Mouse (Mus musculus) lung, embryonic 15.5 days (tissue): Measurements from ENCODE around the gene Nek10. TPM values are rescaled to one million over a fixed set of nuclear protein-coding genes. Genes with fewer than 3 reads are reported as not detected.

Source experiments
- ATAC-seq: fragments of 200-750 bp; cut with Nextera tagmentation; 2 replicates; pipeline ENCODE4 v1.8.0; 2017; ENCODE audit warnings: moderate number of reproducible peaks, borderline replicate concordance; ENCODE audit not compliant: low FRiP score, low TSS enrichment; ENCODE audit errors: extremely low read depth
- H3K27ac ChIP-seq: fragments of 300-500 bp; sonication (generic); 2 replicates; pipeline ENCODE4 v1.5.1; 2015; ENCODE audit warnings: moderate library complexity, mild to moderate bottlenecking, inconsistent platforms
- H3K27me3 ChIP-seq: fragments of 300-500 bp; sonication (generic); 2 replicates; pipeline ENCODE4 v1.6.1; 2015; ENCODE audit warnings: inconsistent platforms
- H3K36me3 ChIP-seq: fragments of 300-500 bp; sonication (generic); 2 replicates; pipeline ENCODE4 v1.6.1; 2015; ENCODE audit warnings: inconsistent platforms
- H3K4me1 ChIP-seq: fragments of 300-500 bp; sonication (generic); 2 replicates; pipeline ENCODE4 v1.6.1; 2015; ENCODE audit warnings: inconsistent platforms
- H3K4me2 ChIP-seq: fragments of 300-500 bp; sonication (generic); 2 replicates; pipeline ENCODE4 v1.6.1; 2015; ENCODE audit warnings: inconsistent platforms, mild to moderate bottlenecking, moderate library complexity
- H3K4me3 ChIP-seq: fragments of 300-500 bp; sonication (generic); 2 replicates; pipeline ENCODE4 v1.5.1; 2015; ENCODE audit warnings: mild to moderate bottlenecking, inconsistent platforms
- H3K9ac ChIP-seq: fragments of 300-500 bp; sonication (generic); 2 replicates; pipeline ENCODE4 v1.6.1; 2015; ENCODE audit warnings: inconsistent platforms
- H3K9me3 ChIP-seq: fragments of 300-500 bp; sonication (generic); 2 replicates; pipeline ENCODE4 v1.6.1; 2016; ENCODE audit warnings: inconsistent platforms
- whole genome bisulfite sequencing: fragments of 180-500 bp; shearing (Covaris S2); methylation state at CpG from one replicate; pipeline ENCODE4 v1.1.7; 2015; 5-methylcytosine and 5-hydroxymethylcytosine counted together
- polyA plus RNA-seq: library from polyadenylated mRNA; unstranded; fragments of >200 nt; fragmentation: Nextera tagmentation; extraction: Ambion mirVana; gene quantifications from 2 replicates; pipeline ENCODE4 v1.2.1, GENCODE M21; 2015

Gene Nek10
- polyA plus RNA-seq, 1 experiment from 2014 or later, result 0.12 TPM

DNA sequence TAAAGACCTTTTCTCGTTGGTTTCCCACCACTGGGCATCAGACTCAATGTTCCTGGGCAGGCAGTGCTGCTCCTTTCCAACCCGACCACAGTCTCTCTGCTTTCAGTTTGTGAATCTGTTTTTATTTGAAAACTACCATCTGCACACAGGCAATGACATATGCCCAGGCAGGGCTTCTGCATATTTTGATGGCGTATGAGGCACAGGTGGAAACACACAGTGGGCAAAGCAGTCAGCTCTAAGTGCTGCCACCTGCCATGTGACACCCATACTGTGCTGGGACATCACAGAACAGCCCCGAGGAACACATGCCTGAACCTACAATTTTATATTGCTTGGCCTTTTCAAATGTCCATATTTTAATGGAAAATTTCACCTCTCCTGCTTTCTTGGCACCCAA lies 68.5 kb downstream of the Nek10 start:
- Histone ChIP-seq H3K4me2 (no peak overlapping the region), H3K27me3 (no peaks in the 10 kb centered on the region), H3K9ac (no peak overlapping the region), H3K4me3 (no peak overlapping the region), H3K4me1 (no peaks in the 10 kb centered on the region), H3K9me3 (no peaks in the 10 kb centered on the region), H3K27ac (no peak overlapping the region), H3K36me3 (no peaks in the 10 kb centered on the region)
- ATAC-seq, result no peak
- 68% methylated on average over 4 of the region's 4 CpGs for WGBS

DNA sequence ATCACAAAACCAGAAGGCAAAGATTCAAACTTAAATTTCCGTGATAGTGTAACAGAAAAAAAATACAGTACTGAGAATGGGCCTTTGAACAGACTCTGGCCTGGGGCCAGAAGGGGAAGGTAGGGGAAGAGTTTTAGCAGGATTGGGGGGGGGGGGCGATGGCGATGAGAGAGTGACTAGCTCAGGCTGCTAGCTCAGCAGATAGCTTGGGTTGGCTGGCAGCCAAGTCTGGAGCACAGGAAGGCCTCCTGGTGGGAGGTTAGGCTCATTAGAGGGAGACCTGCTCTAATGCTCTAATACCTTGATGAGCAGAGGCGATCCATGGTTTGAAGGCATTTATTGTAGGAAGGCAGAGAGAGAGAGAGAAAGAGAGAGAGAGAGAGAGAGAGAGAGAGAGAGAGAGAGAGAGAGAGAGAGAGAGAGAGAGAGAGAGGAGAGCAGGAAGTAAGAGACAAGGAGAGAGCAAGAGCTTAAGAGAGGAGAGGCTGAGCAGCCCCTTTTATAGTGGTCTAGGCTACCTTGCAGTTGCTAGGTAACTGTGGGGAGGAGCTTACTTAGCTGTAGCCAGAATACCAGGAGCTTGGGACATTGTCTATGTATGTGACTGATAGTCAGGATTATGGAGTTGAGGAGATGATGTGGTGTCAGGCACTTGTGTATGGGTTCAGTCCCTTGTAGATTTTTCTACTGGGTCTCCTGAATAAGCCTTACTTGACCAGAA lies 90.9 kb downstream of the Nek10 start:
- Histone ChIP-seq H3K4me2 (no peak overlapping the region), H3K27ac (no peak overlapping the region), H3K4me1 (no peaks in the 10 kb centered on the region), H3K9ac (no peak overlapping the region), H3K36me3 (no peaks in the 10 kb centered on the region), H3K4me3 (no peak overlapping the region), H3K27me3 (no peaks in the 10 kb centered on the region), H3K9me3 (no peaks in the 10 kb centered on the region)
- WGBS, result 7% methylated on average over 4 of the region's 4 CpGs
- no peak for ATAC-seq

DNA sequence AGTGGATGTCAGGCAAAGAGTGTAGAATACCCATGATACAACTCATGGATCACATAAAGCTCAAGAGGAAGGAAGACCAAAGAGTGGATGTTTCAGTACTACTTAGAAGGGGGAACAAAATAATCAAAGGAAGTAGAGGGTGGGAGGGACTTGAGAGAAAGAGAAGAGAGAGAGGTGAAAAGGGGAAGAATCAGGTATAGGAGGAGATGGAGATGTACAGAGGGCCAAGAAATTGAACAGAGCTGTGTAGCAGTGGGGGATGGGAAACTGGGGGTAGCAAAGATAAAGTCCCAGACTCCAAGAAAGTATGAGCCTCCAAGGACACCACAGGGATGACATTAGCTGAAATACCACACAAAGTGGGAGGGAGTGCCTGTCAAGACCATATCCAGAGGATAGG lies 91.6 kb downstream of the Nek10 start:
- Histone ChIP-seq H3K4me3 (no peak overlapping the region), H3K9me3 (no peaks in the 10 kb centered on the region), H3K4me2 (no peak overlapping the region)

DNA sequence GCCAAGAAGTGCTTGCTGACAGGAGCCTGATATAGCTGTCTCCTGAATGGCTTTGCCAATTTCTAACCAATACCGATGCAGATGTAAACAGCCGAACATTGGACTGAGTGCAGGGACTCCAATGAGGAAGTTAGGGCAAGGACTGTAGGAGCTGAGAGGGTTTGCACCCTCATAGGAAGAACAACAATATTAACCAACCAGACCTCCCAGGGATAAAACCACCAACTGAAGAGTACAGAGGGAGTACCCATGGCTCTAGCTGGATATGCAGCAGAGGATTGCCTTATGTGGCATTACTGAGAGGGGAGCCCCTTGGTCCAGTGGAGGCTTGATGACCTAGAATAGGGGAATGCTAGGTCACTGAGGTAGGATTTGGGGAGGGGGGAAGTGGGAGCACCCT lies 92.1 kb downstream of the Nek10 start:
- H3K9me3 ChIP-seq, result no peaks in the 10 kb centered on the region

More for the DNA sequence above, 91.6 kb downstream of the Nek10 start:
- H3K9ac ChIP-seq, result no peak overlapping the region
- H3K4me1 ChIP-seq, result no peaks in the 10 kb centered on the region
- no peak overlapping the region for H3K27ac ChIP-seq
- no peak for ATAC-seq
- no peaks in the 10 kb centered on the region for H3K27me3 ChIP-seq
- H3K36me3 ChIP-seq, result no peaks in the 10 kb centered on the region

DNA sequence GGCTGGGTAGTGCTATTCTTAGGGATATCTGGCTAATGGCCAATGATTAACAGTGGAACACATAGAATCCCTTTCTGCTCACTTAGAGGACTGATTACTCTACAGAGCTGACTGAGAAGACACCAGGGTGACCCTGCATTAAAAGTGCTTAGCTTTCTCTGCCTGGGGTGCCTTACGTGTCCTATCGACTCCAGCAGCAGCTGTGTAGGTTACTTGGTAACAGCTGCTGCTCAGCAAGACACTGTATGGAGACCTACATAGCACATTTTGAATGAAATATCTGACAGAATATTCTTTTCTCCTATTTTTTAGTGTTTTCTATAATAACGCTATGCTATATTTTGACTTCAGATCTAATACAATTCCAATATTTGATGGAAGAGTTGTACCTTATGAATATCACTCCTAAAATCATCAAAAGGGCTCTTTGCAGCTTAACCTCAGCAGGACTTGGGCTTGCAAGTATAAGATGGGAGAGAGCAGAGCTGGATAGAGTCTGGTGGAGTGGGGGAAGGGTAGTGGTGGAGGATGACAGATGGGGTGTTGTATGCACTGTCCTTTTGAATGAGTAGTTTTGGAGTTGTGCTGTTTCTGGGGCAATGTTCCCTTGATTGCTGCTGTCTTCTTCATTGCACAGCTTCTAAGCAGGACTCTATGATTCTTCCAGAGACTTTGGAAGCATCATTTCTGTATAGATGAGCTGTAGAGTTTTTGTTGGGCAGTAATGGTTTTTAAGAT lies 93.4 kb downstream of the Nek10 start:
- no peak overlapping the region for H3K4me3 ChIP-seq
- H3K27ac ChIP-seq, result no peak overlapping the region
- no peaks in the 10 kb centered on the region for H3K27me3 ChIP-seq
- 61% methylated on average over 3 of the region's 3 CpGs for WGBS
- H3K4me1 ChIP-seq, result no peaks in the 10 kb centered on the region
- H3K9ac ChIP-seq, result no peak overlapping the region
- H3K36me3 ChIP-seq, result no peaks in the 10 kb centered on the region
- ATAC-seq, result no peak
- no peak overlapping the region for H3K4me2 ChIP-seq
- no peaks in the 10 kb centered on the region for H3K9me3 ChIP-seq

More for the DNA sequence above, 92.1 kb downstream of the Nek10 start:
- 78% methylated on average over 2 of the region's 2 CpGs for WGBS
- Histone ChIP-seq H3K4me1 (no peaks in the 10 kb centered on the region), H3K4me2 (no peak overlapping the region), H3K9ac (no peak overlapping the region), H3K4me3 (no peak overlapping the region), H3K27me3 (no peaks in the 10 kb centered on the region), H3K27ac (no peak overlapping the region), H3K36me3 (no peaks in the 10 kb centered on the region)
- ATAC-seq, result no peak

DNA sequence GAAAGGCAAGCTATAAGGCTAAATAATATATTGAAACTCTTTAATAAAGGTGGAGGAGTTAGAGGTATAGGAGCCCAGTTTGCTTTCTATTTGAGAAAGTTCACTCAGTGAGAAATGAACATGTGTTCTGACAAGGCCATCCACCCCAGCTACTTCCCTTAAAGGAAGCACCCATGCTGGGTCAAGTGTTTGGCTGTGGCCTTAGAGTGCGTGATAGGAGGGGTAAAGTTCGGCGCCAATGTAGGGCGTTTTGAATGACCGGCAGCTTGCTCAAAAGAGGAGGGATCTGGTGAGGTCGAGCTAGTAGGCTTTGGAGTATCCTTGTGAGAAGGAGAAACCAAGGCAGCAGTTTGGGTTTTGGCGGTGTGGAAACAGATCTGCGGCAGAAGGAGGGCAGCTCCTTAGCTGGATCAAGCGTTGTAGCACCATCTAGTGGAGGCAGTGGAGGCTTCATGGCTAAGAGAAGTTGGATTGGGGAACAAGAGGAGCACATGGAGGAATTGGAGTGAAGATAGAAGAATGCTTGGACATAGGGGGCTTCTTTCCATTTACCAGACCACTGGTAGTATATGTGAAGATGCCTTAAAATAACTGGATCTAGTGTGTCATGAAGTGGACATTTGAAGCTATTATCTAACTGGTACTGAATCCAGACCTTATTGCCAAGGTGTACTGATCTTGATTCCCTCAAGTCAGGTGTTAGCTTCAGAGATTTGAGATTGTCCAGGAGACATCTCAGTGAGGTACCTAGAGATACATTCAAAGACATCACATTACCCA lies 101.7 kb downstream of the Nek10 start:
- Histone ChIP-seq H3K27me3 (no peaks in the 10 kb centered on the region), H3K9ac (no peak overlapping the region), H3K27ac (no peak overlapping the region), H3K9me3 (no peaks in the 10 kb centered on the region), H3K36me3 (no peaks in the 10 kb centered on the region), H3K4me3 (peak overlapping the region; percentile 17; the same call in 1 of the 2 replicates), H3K4me2 (peak overlapping the region; percentile 43), H3K4me1 (no peaks in the 10 kb centered on the region)
- ATAC-seq, result peak; percentile 57; the same call in 1 of the 2 replicates
- WGBS, result 10% methylated on average over 9 of the region's 9 CpGs

DNA sequence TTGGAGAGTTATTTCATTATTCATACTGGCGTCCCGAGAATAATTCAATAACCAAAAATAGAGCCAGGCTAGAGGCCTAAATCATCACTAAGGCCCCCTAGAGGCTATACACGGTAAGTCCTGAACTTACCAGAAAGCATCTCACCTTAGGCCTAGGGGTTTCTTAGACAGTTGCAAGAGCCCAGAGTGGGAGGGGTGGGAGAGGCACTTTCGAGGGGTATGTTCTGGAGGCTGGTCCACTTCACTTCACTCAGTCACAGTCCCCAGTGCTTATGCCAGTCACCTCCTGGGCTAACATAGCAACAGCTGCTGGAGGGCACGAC lies 102.3 kb downstream of the Nek10 start:
- WGBS, result 75% methylated on average over 5 of the region's 5 CpGs
- no peak overlapping the region for H3K4me2 ChIP-seq
- H3K9ac ChIP-seq, result no peak overlapping the region
- no peaks in the 10 kb centered on the region for H3K27me3 ChIP-seq
- H3K9me3 ChIP-seq, result no peaks in the 10 kb centered on the region
- H3K36me3 ChIP-seq, result no peaks in the 10 kb centered on the region
- ATAC-seq, result no peak
- H3K27ac ChIP-seq, result no peak overlapping the region
- no peak overlapping the region for H3K4me3 ChIP-seq
- no peaks in the 10 kb centered on the region for H3K4me1 ChIP-seq

DNA sequence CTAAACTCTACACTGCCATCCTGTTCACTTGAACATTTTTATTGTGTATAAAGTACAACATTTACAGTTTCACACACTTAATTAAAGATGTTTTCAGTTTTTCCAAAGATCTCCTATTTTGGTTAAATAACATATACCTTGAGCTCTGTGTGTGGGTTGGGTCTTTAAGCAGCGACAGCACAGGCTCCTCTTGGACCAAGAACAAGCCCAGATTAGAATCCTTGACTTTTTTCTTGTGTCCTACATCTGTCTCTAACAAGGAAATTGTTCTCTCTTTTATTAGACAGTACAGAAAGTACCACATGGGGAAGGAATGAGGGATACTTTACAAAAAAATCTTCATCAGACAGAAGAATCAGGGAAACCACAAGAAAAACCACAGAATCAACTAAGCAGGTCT lies 122.4 kb downstream of the Nek10 start:
- H3K9me3 ChIP-seq, result no peaks in the 10 kb centered on the region
- H3K9ac ChIP-seq, result no peak overlapping the region
- no peaks in the 10 kb centered on the region for H3K36me3 ChIP-seq
- no peaks in the 10 kb centered on the region for H3K4me1 ChIP-seq
- no peak overlapping the region for H3K27ac ChIP-seq
- ATAC-seq, result no peak
- no peak overlapping the region for H3K4me2 ChIP-seq
- 67% methylated on average over 1 of the region's 1 CpGs for WGBS
- H3K27me3 ChIP-seq, result no peaks in the 10 kb centered on the region
- no peak overlapping the region for H3K4me3 ChIP-seq

DNA sequence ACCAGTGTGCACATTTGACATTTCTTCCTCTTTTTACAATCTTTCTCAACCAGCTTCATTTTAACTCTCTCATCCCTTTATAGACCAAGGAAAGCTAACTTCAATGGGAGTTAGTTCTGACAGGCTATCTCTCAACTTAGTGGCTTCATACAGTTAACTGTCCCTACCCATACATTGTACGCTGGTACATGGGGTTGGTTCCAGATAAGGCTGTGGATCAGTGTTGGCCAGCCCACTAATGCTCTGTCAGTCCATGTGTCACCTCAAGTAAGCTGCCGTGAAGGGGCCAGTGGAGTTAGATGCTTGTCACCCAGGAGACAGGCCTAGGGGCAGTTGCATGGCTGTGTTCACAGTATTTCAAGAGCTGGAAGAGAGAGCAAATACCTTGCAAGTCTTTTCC lies 124.3 kb downstream of the Nek10 start:
- WGBS, result 76% methylated on average over 2 of the region's 2 CpGs
- no peak for ATAC-seq
- Histone ChIP-seq H3K36me3 (no peaks in the 10 kb centered on the region), H3K4me3 (no peak overlapping the region), H3K4me1 (no peaks in the 10 kb centered on the region), H3K27ac (no peak overlapping the region), H3K9ac (no peak overlapping the region), H3K27me3 (no peaks in the 10 kb centered on the region), H3K4me2 (no peak overlapping the region), H3K9me3 (no peaks in the 10 kb centered on the region)

DNA sequence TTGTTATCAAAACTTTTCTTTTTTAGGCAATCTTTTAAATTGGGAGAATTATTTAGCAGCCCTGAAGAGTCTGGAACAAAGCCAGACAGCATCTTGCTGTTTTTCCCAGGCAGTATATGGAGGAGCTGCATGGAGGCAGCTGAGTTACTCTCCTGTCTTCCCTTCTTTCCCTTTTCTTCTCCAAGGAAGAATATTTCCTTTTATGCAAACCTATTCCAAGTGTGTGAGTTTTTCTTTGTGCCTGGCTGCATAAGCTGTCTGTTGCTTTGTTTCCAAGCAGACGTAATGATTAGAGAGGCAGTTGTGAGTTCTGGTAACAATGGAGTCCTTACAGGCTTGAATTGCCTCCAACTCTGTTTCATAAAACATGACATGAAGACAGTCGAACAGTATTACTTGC lies 131.8 kb downstream of the Nek10 start:
- no peaks in the 10 kb centered on the region for H3K4me1 ChIP-seq
- no peak overlapping the region for H3K27ac ChIP-seq
- H3K4me3 ChIP-seq, result no peak overlapping the region
- no peaks in the 10 kb centered on the region for H3K36me3 ChIP-seq
- no peak for ATAC-seq
- 60% methylated on average over 2 of the region's 2 CpGs for WGBS
- H3K27me3 ChIP-seq, result no peaks in the 10 kb centered on the region
- no peak overlapping the region for H3K4me2 ChIP-seq
- H3K9ac ChIP-seq, result no peak overlapping the region
- H3K9me3 ChIP-seq, result no peaks in the 10 kb centered on the region

DNA sequence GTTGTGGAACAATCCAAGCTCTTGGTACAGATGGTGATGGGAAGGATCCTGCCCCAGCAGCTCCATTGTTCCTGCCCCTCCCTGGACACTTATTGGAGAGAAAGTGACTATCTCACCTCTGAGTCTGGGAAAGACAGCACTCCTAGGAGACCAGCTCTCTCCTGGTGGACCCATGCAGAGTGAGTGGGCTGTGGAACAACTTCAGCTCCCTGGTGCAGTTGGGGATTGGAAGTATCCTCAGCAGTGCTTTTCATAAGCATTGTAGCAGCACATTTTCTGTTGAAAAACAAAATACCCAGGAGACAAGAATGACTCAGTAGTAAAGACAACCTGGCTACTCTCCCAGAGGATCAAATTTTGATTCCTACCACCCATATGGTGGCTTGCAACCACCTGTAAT lies 142.7 kb downstream of the Nek10 start:
- H3K4me1 ChIP-seq, result no peaks in the 10 kb centered on the region
- no peaks in the 10 kb centered on the region for H3K36me3 ChIP-seq
- no peak overlapping the region for H3K4me2 ChIP-seq
- H3K9ac ChIP-seq, result no peak overlapping the region
- no peak overlapping the region for H3K4me3 ChIP-seq
- ATAC-seq, result no peak
- no peaks in the 10 kb centered on the region for H3K27me3 ChIP-seq
- H3K27ac ChIP-seq, result no peak overlapping the region
- no peaks in the 10 kb centered on the region for H3K9me3 ChIP-seq

DNA sequence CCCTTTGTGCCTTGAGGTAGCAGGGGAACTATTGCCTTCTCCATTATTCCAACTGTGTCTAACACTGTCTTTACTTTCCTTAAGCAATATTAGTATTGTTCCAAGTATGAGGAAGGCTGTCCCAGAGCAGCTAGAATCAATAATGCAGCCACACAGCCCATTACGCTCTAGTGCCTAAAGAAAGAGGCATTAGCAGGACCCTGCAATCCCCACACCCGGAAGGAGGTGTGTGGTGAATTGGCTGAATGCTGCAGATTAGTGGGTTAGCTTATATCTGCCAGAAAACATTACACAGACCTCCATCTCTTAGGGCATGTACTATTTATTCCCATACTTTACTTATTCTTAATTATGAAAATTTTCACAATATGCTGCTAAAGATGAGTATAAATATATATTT lies 145.8 kb downstream of the Nek10 start:
- no peaks in the 10 kb centered on the region for H3K4me1 ChIP-seq
- 78% methylated on average over 2 of the region's 2 CpGs for WGBS
- H3K9me3 ChIP-seq, result no peaks in the 10 kb centered on the region
- H3K4me3 ChIP-seq, result no peak overlapping the region
- ATAC-seq, result no peak
- no peak overlapping the region for H3K9ac ChIP-seq
- no peak overlapping the region for H3K27ac ChIP-seq
- H3K4me2 ChIP-seq, result no peak overlapping the region
- no peaks in the 10 kb centered on the region for H3K27me3 ChIP-seq
- H3K36me3 ChIP-seq, result no peaks in the 10 kb centered on the region
